Mouse (Mus musculus) ES-Bruce4 (cell line): Measurements from ENCODE around the gene Rhobtb3. TPM values are rescaled to one million over a fixed set of nuclear protein-coding genes. Genes with fewer than 3 reads are reported as not detected.
"Not testable (repeated sequence)": the region's sequence is repeated elsewhere in the genome, so short reads cannot be mapped to it uniquely, and the experiment has no call there.

Experiments used
- H3K27ac ChIP-seq: 2 replicates; pipeline ENCODE4 v1.5.1; 2012; ENCODE audit warnings: low read length, inconsistent platforms; ENCODE audit not compliant: insufficient read depth
- H3K27me3 ChIP-seq: 2 replicates; pipeline ENCODE4 v1.6.1; 2012; ENCODE audit warnings: mild to moderate bottlenecking, low read length, inconsistent platforms; ENCODE audit not compliant: control insufficient read depth, poor library complexity, insufficient read depth, severe bottlenecking
- H3K36me3 ChIP-seq: 2 replicates; pipeline ENCODE4 v1.6.1; 2012; ENCODE audit warnings: inconsistent platforms, mild to moderate bottlenecking, low read length, moderate library complexity; ENCODE audit not compliant: control insufficient read depth, poor library complexity, insufficient read depth, severe bottlenecking
- H3K4me1 ChIP-seq: one replicate; pipeline ENCODE4 v1.8.1; 2011; ENCODE audit warnings: low read length; ENCODE audit not compliant: control insufficient read depth, insufficient read depth
- H3K4me3 ChIP-seq: 2 replicates; pipeline ENCODE4 v1.5.1; 2011; ENCODE audit warnings: low read depth, mild to moderate bottlenecking, low read length
- H3K9ac ChIP-seq: 2 replicates; pipeline ENCODE4 v1.6.1; 2012; ENCODE audit warnings: low read depth, mild to moderate bottlenecking, inconsistent platforms; ENCODE audit not compliant: poor library complexity, severe bottlenecking
- H3K9me3 ChIP-seq: replicated peaks from 2 replicates; pipeline ENCODE4 v1.6.1; 2012; ENCODE audit warnings: mild to moderate bottlenecking, low read length, inconsistent platforms; ENCODE audit not compliant: control insufficient read depth, poor library complexity, insufficient read depth, severe bottlenecking
- CTCF ChIP-seq: IDR thresholded peaks from one replicate; pipeline ENCODE4 v1.8.1; 2011; ENCODE audit warnings: low read depth, low read length
- EP300 ChIP-seq: IDR thresholded peaks from 2 replicates; pipeline ENCODE4 v1.6.1; 2011; ENCODE audit warnings: low read depth, low read length; ENCODE audit not compliant: insufficient read depth
- POLR2A ChIP-seq: IDR thresholded peaks from one replicate; pipeline ENCODE4 v1.8.1; 2011; ENCODE audit warnings: low read length; ENCODE audit not compliant: insufficient read depth
- polyA plus RNA-seq: library from polyadenylated mRNA; stranded (reverse); fragments of >200 nt; gene quantifications from 2 replicates; pipeline ENCODE4 v1.2.4, GENCODE M21; 2011; ENCODE audit warnings: low read depth; ENCODE audit not compliant: missing spikeins, insufficient read depth, insufficient read length

Gene Rhobtb3
- polyA plus RNA-seq, 1 experiment: 33.7 TPM

DNA sequence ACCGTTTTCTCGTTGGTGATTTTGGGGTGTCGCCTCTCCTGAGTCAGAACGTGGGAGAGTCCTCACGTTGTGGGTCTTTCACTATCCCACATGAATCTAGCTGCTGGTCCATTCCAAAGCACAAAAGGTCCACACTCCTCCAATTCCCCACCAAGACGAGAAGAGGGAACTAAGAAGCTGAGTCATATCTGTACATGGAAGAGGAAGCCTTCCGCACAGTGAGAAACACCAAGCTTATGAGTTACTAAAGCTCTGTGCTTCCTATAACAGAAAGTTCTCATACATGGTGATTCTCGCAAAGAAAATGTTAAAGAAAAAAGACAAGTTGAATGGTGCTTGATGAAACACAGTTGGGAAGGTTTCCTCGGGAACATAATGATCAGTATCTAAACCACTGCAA is 120.5 kb downstream of the Rhobtb3 start:
- TF ChIP-seq EP300 (no peak), CTCF (no peak), POLR2A (no peak)
- Histone ChIP-seq H3K4me1 (no peaks in the 10 kb centered on the region), H3K4me3 (no peak overlapping the region), H3K36me3 (no peaks in the 10 kb centered on the region), H3K27ac (no peak overlapping the region), H3K9ac (no peak overlapping the region), H3K9me3 (peaks cover 18% of the 10 kb centered on the region), H3K27me3 (no peaks in the 10 kb centered on the region)

DNA sequence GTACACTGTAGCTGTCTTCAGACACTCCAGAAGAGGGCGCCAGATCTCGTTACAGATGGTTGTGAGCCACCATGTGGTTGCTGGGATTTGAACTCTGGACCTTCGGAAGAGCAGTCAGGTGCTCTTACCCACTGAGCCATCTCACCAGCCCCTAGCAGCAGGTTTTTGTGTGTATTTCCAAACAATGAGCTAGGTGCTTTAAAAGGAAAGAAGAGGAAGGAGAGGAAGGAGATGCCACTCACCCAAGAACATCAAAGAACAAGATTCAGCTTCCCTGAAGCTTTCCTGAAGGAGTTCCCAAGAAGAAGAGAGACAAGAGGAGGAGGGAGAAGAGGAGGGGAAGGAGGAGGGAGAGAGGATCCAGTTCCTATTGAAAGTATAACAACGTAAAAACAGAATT is 121.4 kb downstream of the Rhobtb3 start:
- not testable (repeated sequence) for H3K9ac ChIP-seq, H3K4me3 ChIP-seq, H3K4me1 ChIP-seq, H3K36me3 ChIP-seq, H3K27me3 ChIP-seq, H3K27ac ChIP-seq
- peaks cover 18% of the 10 kb centered on the region for H3K9me3 ChIP-seq

DNA sequence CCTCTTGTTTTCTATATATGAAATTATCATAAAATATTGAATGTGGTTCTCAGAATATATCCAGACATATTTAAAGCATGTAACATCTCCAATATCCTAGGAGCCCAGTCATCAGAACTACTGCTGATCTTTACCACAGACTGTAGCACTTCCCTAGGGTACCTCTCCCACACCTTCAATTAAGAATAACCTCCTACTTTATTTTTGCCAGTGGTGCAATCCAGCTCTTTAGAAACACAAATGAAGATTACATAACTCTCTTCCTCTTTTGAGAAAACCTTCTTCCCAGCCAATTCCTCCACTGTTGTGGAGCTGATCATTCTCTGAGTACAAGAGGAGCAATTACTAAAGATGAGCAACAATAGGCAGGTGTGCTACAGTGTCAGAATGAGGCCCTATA is 123.8 kb downstream of the Rhobtb3 start:
- H3K9me3 ChIP-seq: peaks cover 10% of the 10 kb centered on the region
- no peaks in the 10 kb centered on the region for H3K4me1 ChIP-seq
- H3K27me3 ChIP-seq: no peaks in the 10 kb centered on the region
- H3K27ac ChIP-seq: no peak overlapping the region
- no peak overlapping the region for H3K4me3 ChIP-seq
- TF ChIP-seq POLR2A: no peak
- TF ChIP-seq EP300: no peak
- TF ChIP-seq CTCF: no peak
- no peak overlapping the region for H3K9ac ChIP-seq
- H3K36me3 ChIP-seq: no peaks in the 10 kb centered on the region

Other genes starting within 250 kb of the Rhobtb3 start
- 41.0 and 41.5 TPM in 2 replicates for gene Ell2, start 237.2 kb downstream of the Rhobtb3 start, polyA plus RNA-seq
- gene Glrx, start 104.1 kb downstream of the Rhobtb3 start, polyA plus RNA-seq: 9.1 and 11.9 TPM in 2 replicates
- not detected in 2 replicates for gene Spata9, start 23.2 kb upstream of the Rhobtb3 start, polyA plus RNA-seq
- 12.5 and 18.9 TPM in 2 replicates for gene Rfesd, start 74.8 kb upstream of the Rhobtb3 start, polyA plus RNA-seq
- not detected in 2 replicates for gene Gpr150, start 113.1 kb upstream of the Rhobtb3 start, polyA plus RNA-seq
- 5.4 and 9.9 TPM in 2 replicates for gene Arsk, start 154.7 kb upstream of the Rhobtb3 start, polyA plus RNA-seq
- 29.2 and 30.0 TPM in 2 replicates for gene Ttc37, start 154.8 kb upstream of the Rhobtb3 start, polyA plus RNA-seq